Mouse (Mus musculus) C2C12 (cell line): ENCODE measurements around the gene Cox7a2. TPM values are rescaled to one million over a fixed set of nuclear protein-coding genes. Genes with fewer than 3 reads are reported as not detected.
A peak's percentile ranks its signal among the peaks of the same experiment; 100 is the strongest.

ENCODE experiments used
- H3K27me3 ChIP-seq: one replicate; pipeline ENCODE4 v1.6.1; 2011; ENCODE audit not compliant: control insufficient read depth, insufficient read depth, insufficient read length
- H3K36me3 ChIP-seq: one replicate; pipeline ENCODE4 v1.6.1; 2011; ENCODE audit not compliant: control insufficient read depth, insufficient read depth
- H3K4me3 ChIP-seq: one replicate; pipeline ENCODE4 v1.5.1; 2011; ENCODE audit warnings: mild to moderate bottlenecking, control low read depth; ENCODE audit not compliant: poor library complexity, insufficient read depth, severe bottlenecking
- H3K79me2 ChIP-seq: one replicate; pipeline ENCODE4 v1.6.1; 2011; ENCODE audit not compliant: control insufficient read depth, insufficient read depth
- H3K79me3 ChIP-seq: one replicate; pipeline ENCODE4 v1.6.1; 2011; ENCODE audit warnings: low read depth, control low read depth
- H3ac ChIP-seq: one replicate; pipeline ENCODE3; 2011; ENCODE audit warnings: low read depth; ENCODE audit not compliant: control insufficient read depth, insufficient read length
- CEBPB ChIP-seq: IDR thresholded peaks from one replicate; pipeline ENCODE4 v1.6.1; 2011; ENCODE audit warnings: low read depth, mild to moderate bottlenecking, control low read depth, moderate library complexity
- CTCF ChIP-seq: IDR thresholded peaks from one replicate; pipeline ENCODE4 v1.5.1; 2011; ENCODE audit not compliant: control insufficient read depth, insufficient read depth, insufficient read length
- FOSL1 ChIP-seq: IDR thresholded peaks from one replicate; pipeline ENCODE4 v1.8.0; 2011; ENCODE audit warnings: mild to moderate bottlenecking, low read length; ENCODE audit not compliant: poor library complexity, insufficient read depth, severe bottlenecking
- MAX ChIP-seq: IDR thresholded peaks from one replicate; pipeline ENCODE4 v1.6.1; 2011; ENCODE audit warnings: mild to moderate bottlenecking, control low read depth
- MYOD1 ChIP-seq: IDR thresholded peaks from one replicate; pipeline ENCODE4 v1.6.1; 2011; ENCODE audit warnings: low read depth; ENCODE audit not compliant: control insufficient read depth, insufficient read length
- MYOG ChIP-seq: IDR thresholded peaks from one replicate; pipeline ENCODE4 v1.6.1; 2011; ENCODE audit not compliant: control insufficient read depth, insufficient read length; ENCODE audit errors: extremely low read depth
- USF1 ChIP-seq: IDR thresholded peaks from one replicate; pipeline ENCODE4 v1.6.1; 2011; ENCODE audit warnings: low read depth, mild to moderate bottlenecking, control low read depth, moderate library complexity
- polyA plus RNA-seq: library from polyadenylated mRNA; unstranded; fragments of >200 nt; fragmentation: generic; extraction: Trizol; gene quantifications from one replicate; pipeline ENCODE4 v1.2.1, GENCODE M21; 2012; ENCODE audit warnings: missing spikeins

Cox7a2 gene
- polyA plus RNA-seq, 1 experiment: 453 TPM

- Histone ChIP-seq H3K79me3 (no peaks in the 10 kb centered on the region), H3ac (no peak overlapping the region), H3K36me3 (no peaks in the 10 kb centered on the region), H3K79me2 (no peaks in the 10 kb centered on the region), H3K4me3 (no peak overlapping the region), H3K27me3 (no peaks in the 10 kb centered on the region)
- TF ChIP-seq MYOD1 (no peak), CTCF (peak; percentile 16)
These were observed 38.6 kb downstream of the Cox7a2 start for GRCm38 (mm10) chr9:79721056-79721455.

GRCm38 (mm10) chr9:79720143-79720542 lies 39.5 kb downstream of the Cox7a2 start:
- TF ChIP-seq MYOD1 (no peak), CTCF (no peak), MYOG (no peak), FOSL1 (no peak), USF1 (no peak), CEBPB (no peak), MAX (no peak)
- no peaks in the 10 kb centered on the region for H3K79me3 ChIP-seq
- no peak overlapping the region for H3ac ChIP-seq
- no peaks in the 10 kb centered on the region for H3K79me2 ChIP-seq
- no peak overlapping the region for H3K4me3 ChIP-seq
- H3K27me3 ChIP-seq: no peaks in the 10 kb centered on the region
- H3K36me3 ChIP-seq: no peaks in the 10 kb centered on the region

GRCm38 (mm10) chr9:79719451-79719850 lies 40.2 kb downstream of the Cox7a2 start:
- Histone ChIP-seq H3K79me3 (no peaks in the 10 kb centered on the region), H3K79me2 (no peaks in the 10 kb centered on the region), H3K27me3 (no peaks in the 10 kb centered on the region), H3K36me3 (no peaks in the 10 kb centered on the region), H3K4me3 (no peak overlapping the region), H3ac (no peak overlapping the region)
- TF ChIP-seq USF1 (no peak), MYOD1 (no peak), FOSL1 (no peak), MYOG (no peak), CEBPB (no peak), MAX (no peak), CTCF (no peak)

- TF ChIP-seq CEBPB: peak; percentile 80
- TF ChIP-seq CTCF: no peak
- TF ChIP-seq MAX: no peak
- no peak for TF ChIP-seq MYOG
- Histone ChIP-seq H3K27me3 (no peaks in the 10 kb centered on the region), H3K36me3 (no peaks in the 10 kb centered on the region), H3K79me2 (no peaks in the 10 kb centered on the region), H3ac (peak within 1 kb of the TSS; percentile 49), H3K4me3 (peak within 1 kb of the TSS; percentile 45), H3K79me3 (no peaks in the 10 kb centered on the region)
These were observed 41.0 kb downstream of the Cox7a2 start, which contains the start of gene Col12a1 for GRCm38 (mm10) chr9:79718481-79719370. Col12a1 (minus strand) TSS chr9:79718831.

- H3K79me3 ChIP-seq: no peaks in the 10 kb centered on the region
- H3K36me3 ChIP-seq: no peaks in the 10 kb centered on the region
- H3K27me3 ChIP-seq: no peaks in the 10 kb centered on the region
- H3K79me2 ChIP-seq: no peaks in the 10 kb centered on the region
- peak overlapping the region; percentile 45 for H3K4me3 ChIP-seq
- no peak for TF ChIP-seq MAX
- TF ChIP-seq USF1: no peak
- TF ChIP-seq FOSL1: no peak
- no peak for TF ChIP-seq CTCF
- no peak for TF ChIP-seq CEBPB
- H3ac ChIP-seq: peak overlapping the region; percentile 49
These were observed 41.7 kb downstream of the Cox7a2 start for GRCm38 (mm10) chr9:79717836-79718475.

GRCm38 (mm10) chr9:79716909-79717835 lies 42.5 kb downstream of the Cox7a2 start:
- Histone ChIP-seq H3K27me3 (no peaks in the 10 kb centered on the region), H3K79me2 (no peaks in the 10 kb centered on the region), H3K4me3 (peak overlapping the region; percentile 45), H3K79me3 (no peaks in the 10 kb centered on the region), H3K36me3 (no peaks in the 10 kb centered on the region), H3ac (peak overlapping the region; percentile 14)
- TF ChIP-seq FOSL1: no peak
- no peak for TF ChIP-seq MYOG
- TF ChIP-seq CTCF: peak; percentile 11
- no peak for TF ChIP-seq CEBPB
- no peak for TF ChIP-seq MAX
- no peak for TF ChIP-seq MYOD1
- TF ChIP-seq USF1: no peak
